Mouse (Mus musculus): ENCODE results near the gene Pik3c2b. TPM values are rescaled to one million over a fixed set of nuclear protein-coding genes. Genes with fewer than 3 reads are reported as not detected.

Gene Pik3c2b
- polyA plus RNA-seq (2012; rRNA removed; ENCODE audit: low replicate concordance) = 10.3 and 15.1 TPM in 2 replicates

DNA sequence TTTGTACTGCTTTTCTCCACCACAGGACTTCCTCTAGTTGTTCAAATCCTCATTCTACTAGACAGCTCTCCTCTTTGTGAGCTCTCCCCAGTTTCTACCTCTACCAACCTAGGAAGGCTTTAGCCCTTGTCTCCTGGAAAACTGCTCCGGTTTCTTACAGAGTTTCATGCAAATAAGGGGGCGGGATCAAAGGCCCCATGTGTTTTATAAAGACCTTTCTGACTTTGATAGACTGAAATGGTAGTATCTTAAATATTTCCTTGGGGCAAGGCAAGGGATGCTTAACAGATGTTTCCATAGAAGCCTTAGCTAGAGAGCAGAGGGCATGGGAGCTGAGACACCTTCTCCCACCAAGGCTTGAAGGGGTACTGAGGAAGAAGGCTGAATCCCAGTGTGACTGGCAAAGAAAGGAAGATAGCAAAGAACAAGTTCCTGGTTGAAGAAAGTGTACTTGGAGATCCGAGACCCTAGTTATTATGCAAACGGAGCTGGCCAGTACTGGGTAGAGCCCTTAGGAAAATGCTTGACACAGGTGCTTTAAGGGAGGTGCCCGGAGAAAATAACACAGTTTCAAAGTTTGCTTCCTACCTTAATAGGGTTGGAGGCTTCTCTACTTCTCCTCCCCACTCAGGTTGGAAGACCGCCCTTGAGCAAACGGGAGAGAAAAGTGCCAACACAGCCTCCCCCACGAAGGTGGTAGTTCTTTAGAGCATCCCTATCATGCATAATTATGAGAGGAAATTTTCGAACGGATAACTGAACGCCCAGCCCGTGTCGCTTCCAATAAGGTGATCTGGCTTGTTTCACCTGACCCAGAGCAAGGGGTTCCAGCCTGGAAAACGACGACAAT, at the start of gene Pik3c2b:
Gene Pik3c2b (plus strand): TSS at position 657 of the 850 bp plus-strand sequence.

DNA sequence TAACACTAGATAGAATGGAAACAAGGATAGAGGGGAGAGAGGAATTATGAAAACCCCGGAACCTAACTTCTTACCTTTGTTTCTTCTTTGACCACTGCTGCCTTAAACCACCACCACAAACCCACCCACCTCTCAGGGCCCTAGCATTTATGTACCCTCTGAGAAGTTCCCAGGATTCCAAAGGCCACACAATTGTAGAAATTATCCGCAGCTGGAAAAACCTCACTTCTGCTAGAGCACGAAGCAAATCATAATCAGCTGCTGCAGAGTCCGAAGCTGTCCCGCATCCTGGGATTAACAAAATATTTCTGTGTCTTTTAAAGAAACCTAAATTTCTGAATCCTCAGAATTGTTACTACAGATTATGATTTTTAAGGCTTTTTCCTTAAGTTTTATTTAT, 15.0 kb upstream of the Pik3c2b start, which contains the start of gene Mdm4:
Gene Mdm4 (minus strand): TSS at position 101 of the 400 bp plus-strand sequence.

DNA sequence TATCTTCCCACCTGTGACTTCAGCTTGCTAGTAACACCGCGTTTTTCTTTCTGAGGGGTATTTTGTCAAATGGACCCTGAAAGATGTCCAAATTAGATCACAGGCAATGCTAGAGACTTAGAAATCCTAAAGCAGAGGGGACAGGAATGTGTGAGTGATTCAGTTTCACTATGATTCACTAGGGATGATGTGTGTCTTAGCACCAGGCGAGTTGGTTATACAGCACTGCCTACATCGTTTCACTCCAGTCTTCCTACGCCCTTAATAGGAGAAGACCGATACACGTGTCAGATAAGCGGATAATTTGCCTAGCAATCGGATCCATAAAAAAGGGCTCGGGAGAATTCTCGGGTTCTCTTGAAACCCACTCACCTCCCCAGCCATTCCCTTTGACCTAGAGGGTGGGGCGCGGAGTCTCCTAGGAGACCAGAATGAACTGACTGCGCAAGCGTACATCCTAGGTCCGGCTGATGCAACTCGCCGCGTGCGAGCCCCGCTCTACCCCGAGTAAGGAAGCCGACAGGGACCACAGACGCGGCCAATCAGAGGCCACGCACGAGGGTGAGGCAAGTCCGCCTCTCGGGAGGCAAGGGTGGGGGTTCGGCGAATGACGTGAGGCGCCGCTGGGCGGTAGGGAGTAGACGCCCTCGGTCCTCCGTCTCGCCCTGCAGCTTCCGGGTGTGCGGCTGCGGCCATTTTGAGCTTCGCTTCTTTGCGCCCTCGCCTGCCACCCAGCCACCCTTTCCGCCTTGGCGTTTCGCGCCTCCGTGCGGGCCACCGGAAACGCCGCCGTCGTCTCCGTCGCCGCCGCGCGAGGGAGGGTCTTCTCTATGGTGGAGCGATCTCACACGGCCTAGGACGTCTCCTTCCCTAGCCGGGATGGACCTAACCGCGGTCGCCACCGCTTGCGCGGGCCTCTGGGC, 85.4 kb downstream of the Pik3c2b start, which contains the start of gene Ppp1r15b:
Gene Ppp1r15b (plus strand): TSS at position 506 of the 923 bp plus-strand sequence.

Other genes with a start within 250 kb of the Pik3c2b start
- gene Lrrn2, start 165.4 kb upstream of the Pik3c2b start, polyA plus RNA-seq (2012; rRNA removed; ENCODE audit: low replicate concordance) = 10.0 and 14.0 TPM in 2 replicates
- 53.0 and 72.3 TPM in 2 replicates for gene Mdm4, start 15.1 kb upstream of the Pik3c2b start, polyA plus RNA-seq (2012; rRNA removed; ENCODE audit: low replicate concordance)
- gene Ppp1r15b, start 85.5 kb downstream of the Pik3c2b start, polyA plus RNA-seq (2012; rRNA removed; ENCODE audit: low replicate concordance) = 18.7 and 31.0 TPM in 2 replicates
- gene Plekha6, start 118.5 kb downstream of the Pik3c2b start, polyA plus RNA-seq (2012; rRNA removed; ENCODE audit: low replicate concordance) = 18.7 and 27.9 TPM in 2 replicates